ENCODE assay signal across 15 mouse cellular contexts in genomic region chr9:96783667-96784066, GRCm38 (mm10). TPM values are rescaled to one million over a fixed set of nuclear protein-coding genes. Genes with fewer than 3 reads are reported as not detected.
DNase-seq lines count a peak whose midpoint lies in the region; ATAC-seq and TF ChIP-seq lines count a peak whose summit lies in the region.
"Had no signal": no experiment of that assay in that cellular context is flagged by ENCODE, and none has a peak within 500 bp of the region (broad histone marks: within the 10 kb centered on the region; RNA-seq: fewer than 3 reads in every experiment).

No protein-coding gene starts in this region.

- H3K4me3 ChIP-seq in heart, embryonic 16.5 days (ENCODE audit: low read length): no peak overlapping the region
- no peak overlapping the region for H3K4me3 ChIP-seq in midbrain, postnatal 0 days (ENCODE audit: low read depth, low read length)
- H3K4me3 ChIP-seq: lung, embryonic 15.5 days; midbrain, embryonic 10.5 days had no signal

- ATAC-seq in heart, embryonic 16.5 days (replicated peaks; ENCODE audit: extremely low read depth, insufficient read depth, low FRiP score): peak; percentile 47; the same call in 1 of the 2 replicates
- ATAC-seq in CD4-positive, CD25-positive, alpha-beta regulatory T cell, adult 4 months: peak; percentile 58
- ATAC-seq in granulocyte monocyte progenitor cell, adult 5-6 weeks (replicated peaks; ENCODE audit: poor library complexity, severe bottlenecking): peak; percentile 33; the same call in 1 of the 2 replicates
- ATAC-seq in midbrain, postnatal 0 days (ENCODE audit: low FRiP score): no peak

- H3K4me2 ChIP-seq in heart, embryonic 16.5 days (ENCODE audit: low read depth, low read length): no peak overlapping the region
- H3K4me2 ChIP-seq in midbrain, postnatal 0 days (ENCODE audit: low read depth, low read length, poor library complexity, severe bottlenecking): no peak overlapping the region
- H3K4me2 ChIP-seq: hindbrain, embryonic 14.5 days; lung, embryonic 15.5 days had no signal

- peaks cover 7% of the 10 kb centered on the region for H3K4me1 ChIP-seq in heart, embryonic 16.5 days (ENCODE audit: control insufficient read depth, insufficient read depth, low read length)
- H3K4me1 ChIP-seq in midbrain, postnatal 0 days (ENCODE audit: insufficient read depth, low read length): no peaks in the 10 kb centered on the region

- WGBS in heart, embryonic 16.5 days: 65% methylated on average over 9 of the region's 9 CpGs
- 89% methylated on average over 9 of the region's 9 CpGs for WGBS in midbrain, postnatal 0 days

- H3K9me3 ChIP-seq in heart, embryonic 16.5 days (replicated peaks; ENCODE audit: control insufficient read depth, low read length): no peaks in the 10 kb centered on the region
- no peaks in the 10 kb centered on the region for H3K9me3 ChIP-seq in midbrain, postnatal 0 days (ENCODE audit: low read length)
- H3K9me3 ChIP-seq: lung, embryonic 15.5 days; midbrain, embryonic 10.5 days had no signal

- H3K9ac ChIP-seq in heart, embryonic 16.5 days (ENCODE audit: low read length): no peak overlapping the region
- no peak overlapping the region for H3K9ac ChIP-seq in midbrain, postnatal 0 days (replicated peaks; ENCODE audit: low read length, poor library complexity, severe bottlenecking)
- H3K9ac ChIP-seq: hindbrain, embryonic 14.5 days; lung, embryonic 15.5 days had no signal

- no peak for TF ChIP-seq CTCF in midbrain, postnatal 0 days (IDR thresholded peaks at IDR 0.05)

- H3K36me3 ChIP-seq in heart, embryonic 16.5 days (ENCODE audit: control insufficient read depth, insufficient read depth): no peaks in the 10 kb centered on the region
- no peaks in the 10 kb centered on the region for H3K36me3 ChIP-seq in midbrain, postnatal 0 days (ENCODE audit: insufficient read depth, low read length)
- H3K36me3 ChIP-seq: lung, embryonic 15.5 days; midbrain, embryonic 10.5 days had no signal

- no peak for DNase-seq in heart, postnatal 4 days
- peak; percentile 61 for DNase-seq in naive thymus-derived CD4-positive, alpha-beta T cell, adult 2 months (ENCODE audit: low read depth)
- no peak for DNase-seq in gastrocnemius, postnatal 14 days
- no peak for DNase-seq in midbrain, postnatal 0 days (ENCODE audit: low spot score)
- DNase-seq: cerebellum, postnatal 10 days; gastrocnemius, postnatal 25 days; kidney, adult 18-20 months; kidney, postnatal 25 days; right cerebral cortex, postnatal 14 days had no signal

- peak overlapping the region; percentile 41; the same call in 1 of the 2 replicates for H3K27ac ChIP-seq in heart, embryonic 16.5 days (ENCODE audit: low read length)
- H3K27ac ChIP-seq in midbrain, postnatal 0 days (ENCODE audit: low read depth, low read length): no peak overlapping the region
- H3K27ac ChIP-seq: hindbrain, embryonic 14.5 days; lung, embryonic 15.5 days; midbrain, embryonic 10.5 days had no signal

- intact Hi-C loops in gastrocnemius, postnatal 14 days (cut with DNase I; ENCODE audit: low total_unique reads): no loop called here

- no peaks in the 10 kb centered on the region for H3K27me3 ChIP-seq in heart, embryonic 16.5 days (ENCODE audit: control insufficient read depth, insufficient read depth, low read length)
- H3K27me3 ChIP-seq in midbrain, postnatal 0 days (ENCODE audit: insufficient read depth, low read length): no peaks in the 10 kb centered on the region
- H3K27me3 ChIP-seq: lung, embryonic 15.5 days had no signal

RNA-seq across cellular contexts. Expression of gene Zbtb38, which starts 31.0 kb away (rescaled TPM):
- polyA plus RNA-seq in heart, embryonic 16.5 days (2015; fragmentation: Nextera tagmentation; extraction: Ambion mirVana): 28.3 and 29.6 TPM in 2 replicates
- 10 to 100 TPM; 34.6 to 35.2 TPM for total RNA-seq in heart, postnatal 4 days (2021)
- polyA plus RNA-seq in CD4-positive, CD25-positive, alpha-beta regulatory T cell, adult 4 months (2017; shearing (Covaris generic)): 10 to 100 TPM; 80.3 to 85.0 TPM
- total RNA-seq in granulocyte monocyte progenitor cell, adult 5-6 weeks (2014; fragmentation: Nextera tagmentation): 15.9 and 19.1 TPM in 2 replicates
- total RNA-seq in granulocyte monocyte progenitor cell, adult 5-6 weeks (2017): 28.0 and 29.0 TPM in 2 replicates
- total RNA-seq in gastrocnemius, postnatal 14 days (2021): 10 to 100 TPM; 12.9 to 14.6 TPM
- 50.7 and 77.7 TPM in 2 replicates for total RNA-seq in midbrain, postnatal 0 days (2014; rRNA removed)
- polyA plus RNA-seq in midbrain, postnatal 0 days (2015; fragmentation: Nextera tagmentation; extraction: Ambion mirVana): 46.2 and 49.9 TPM in 2 replicates
